Mouse (Mus musculus) lung, adult 2 months (tissue): ENCODE measurements around the gene Ndufaf8.

Experiments used
- CTCF ChIP-seq: fragments of 200-500 bp; IDR thresholded peaks from 2 replicates; pipeline ENCODE4 v1.5.1; 2011; ENCODE audit warnings: mild to moderate bottlenecking, low read length, control low read depth; ENCODE audit not compliant: insufficient read depth
- POLR2A ChIP-seq: fragments of 200-500 bp; IDR thresholded peaks from 2 replicates; pipeline ENCODE4 v1.6.1; 2011; ENCODE audit warnings: low read depth, mild to moderate bottlenecking, control low read depth, low read length, borderline replicate concordance; ENCODE audit errors: extremely low read depth

GRCm38 (mm10) chr11:120107796-120108195 is 9.1 kb downstream of the Ndufaf8 start:
- TF ChIP-seq CTCF (no peak), POLR2A (no peak)
